In the genomic region with DNA sequence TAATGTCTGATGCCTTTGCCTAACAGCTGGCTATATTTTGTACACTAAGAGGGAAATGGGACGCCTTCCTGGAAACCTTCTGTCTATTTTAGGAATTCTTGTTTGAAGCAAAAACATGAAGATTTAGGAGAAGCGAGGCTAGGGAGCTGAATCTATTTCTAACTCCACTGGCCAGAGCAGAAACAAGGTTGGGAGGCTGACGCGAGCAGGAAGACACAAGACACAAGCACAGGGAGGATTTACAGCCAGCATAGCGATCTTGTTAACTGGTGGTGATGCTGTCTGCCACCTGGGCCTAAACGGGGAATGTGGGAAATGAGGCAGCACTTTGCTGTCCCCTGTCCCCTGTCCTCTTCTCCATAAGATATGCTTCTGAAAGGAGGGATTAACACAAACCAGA, we compare ENCODE assay signal across 8 mouse cellular contexts.
DNase-seq lines count a peak whose midpoint lies in the region; ATAC-seq and TF ChIP-seq lines count a peak whose summit lies in the region.

No protein-coding gene starts in this region.

- H3K4me2 ChIP-seq in limb, embryonic 12.5 days = peak overlapping the region; percentile 16; the same call in 1 of the 2 replicates

- TF ChIP-seq EP300 in heart, adult 2 months (IDR thresholded peaks at IDR 0.05; ENCODE audit: insufficient read depth, low read depth, low read length) = no peak

- peaks cover 16% of the 10 kb centered on the region for H3K36me3 ChIP-seq in heart, adult 2 months (ENCODE audit: control insufficient read depth, insufficient read depth, low read length)
- H3K36me3 ChIP-seq in testis, adult 2 months (ENCODE audit: control insufficient read depth, insufficient read depth, low read length) = no peaks in the 10 kb centered on the region
- H3K36me3 ChIP-seq in limb, embryonic 12.5 days = 0 out of 2 replicates have a peak, but pooled peaks cover 6% of the 10 kb centered on the region

- DNase-seq in heart, adult 2 months = no peak
- DNase-seq in heart, adult 18-20 months = no peak
- DNase-seq in testis, postnatal 10 days (ENCODE audit: low spot score) = no peak
- no peak for DNase-seq in urinary bladder, adult 2 months (ENCODE audit: low spot score)
- no peak for DNase-seq in thymus, postnatal 25 days
- no peak for DNase-seq in MN1 (ENCODE audit: low spot score)

- TF ChIP-seq POLR2A in heart, adult 2 months (IDR thresholded peaks at IDR 0.05; ENCODE audit: insufficient read depth, low read depth, low read length) = no peak
- TF ChIP-seq POLR2A in testis, adult 2 months (IDR thresholded peaks at IDR 0.05; ENCODE audit: control insufficient read depth, low read depth, low read length) = no peak

- H3K79me2 ChIP-seq in heart, adult 2 months (replicated peaks; ENCODE audit: control insufficient read depth, insufficient read depth, low read length) = no peaks in the 10 kb centered on the region

- peaks cover 24% of the 10 kb centered on the region for H3K4me1 ChIP-seq in heart, adult 2 months (ENCODE audit: control insufficient read depth, insufficient read depth, low read length)
- H3K4me1 ChIP-seq in testis, adult 2 months (ENCODE audit: control insufficient read depth, insufficient read depth, low read length) = peaks cover 2% of the 10 kb centered on the region
- peaks cover 92% of the 10 kb centered on the region for H3K4me1 ChIP-seq in limb, embryonic 12.5 days (replicated peaks)

- no peak overlapping the region for H3K4me3 ChIP-seq in heart, adult 2 months
- H3K4me3 ChIP-seq in testis, adult 2 months (ENCODE audit: control insufficient read depth, low read depth, low read length) = no peak overlapping the region
- H3K4me3 ChIP-seq in limb, embryonic 12.5 days (replicated peaks) = no peak overlapping the region

- no peaks in the 10 kb centered on the region for H3K27me3 ChIP-seq in heart, adult 2 months (ENCODE audit: control insufficient read depth, insufficient read depth, low read length)
- H3K27me3 ChIP-seq in testis, adult 2 months (ENCODE audit: control insufficient read depth, insufficient read depth, low read length) = no peaks in the 10 kb centered on the region
- H3K27me3 ChIP-seq in limb, embryonic 12.5 days = no peaks in the 10 kb centered on the region

- TF ChIP-seq CTCF in heart, adult 2 months (IDR thresholded peaks at IDR 0.05) = no peak
- no peak for TF ChIP-seq CTCF in testis, adult 2 months (IDR thresholded peaks at IDR 0.05; ENCODE audit: control insufficient read depth, insufficient read depth, insufficient replicate concordance, low read depth, low read length)

- intact Hi-C loops in heart, adult 2 months (cut with DNase I) = no loop called here

- ATAC-seq in limb, embryonic 12.5 days (ENCODE audit: insufficient number of reproducible peaks, insufficient read depth, low FRiP score, low TSS enrichment, low read depth) = no peak

- peak overlapping the region; percentile 28; the same call in 1 of the 2 replicates for H3K9ac ChIP-seq in heart, adult 2 months (ENCODE audit: low read depth, low read length)
- no peak overlapping the region; the same call in 1 of the 2 replicates for H3K9ac ChIP-seq in limb, embryonic 12.5 days (replicated peaks)

- 15% methylated on average over 6 of the region's 6 CpGs for WGBS in heart, adult 2 months
- WGBS in limb, embryonic 12.5 days = 16% methylated on average over 6 of the region's 6 CpGs

- H3K27ac ChIP-seq in heart, adult 2 months = peak overlapping the region; percentile 75
- peak overlapping the region; percentile 36 for H3K27ac ChIP-seq in testis, adult 2 months (ENCODE audit: control insufficient read depth, insufficient read depth, low read depth, low read length)
- H3K27ac ChIP-seq in limb, embryonic 12.5 days = no peak overlapping the region

- H3K9me3 ChIP-seq in limb, embryonic 12.5 days = no peaks in the 10 kb centered on the region
